Mouse (Mus musculus): ENCODE measurements at regions not wholly inside any gene's neighbourhood (a gene's known extent, or its start where the extent isn't known, plus 50 kb on each side); places are given as distances from the start of the nearest gene placed in this dataset.
A peak's percentile ranks its signal among the peaks of the same experiment; 100 is the strongest.

GRCm38 (mm10) chr2:149467801-149468200, 62.9 kb downstream of the Cst10 start:
- peak in 1 of 2 experiments; percentile 1 for DNase-seq (ENCODE audit: low spot score in 2 of 2)

GRCm38 (mm10) chr2:149472411-149472810, 67.6 kb downstream of the Cst10 start:
- no peak for DNase-seq (ENCODE audit: low spot score in 2 of 2)

GRCm38 (mm10) chr2:149493280-149493988, 88.6 kb downstream of the Cst10 start:
- peak; percentile 52 to 54 for DNase-seq (ENCODE audit: low spot score in 2 of 2)

GRCm38 (mm10) chr2:149512870-149513269, 108.0 kb downstream of the Cst10 start:
- DNase-seq (ENCODE audit: low spot score in 2 of 2) = no peak

- no peak for DNase-seq (ENCODE audit: low spot score in 2 of 2)
Measured at GRCm38 (mm10) chr2:149524424-149524823, 119.6 kb downstream of the Cst10 start.

GRCm38 (mm10) chr2:149542837-149543236, 138.0 kb downstream of the Cst10 start:
- DNase-seq (ENCODE audit: low spot score in 2 of 2) = peak; percentile 9 to 41

GRCm38 (mm10) chr2:149545708-149546107, 140.9 kb downstream of the Cst10 start:
- DNase-seq (ENCODE audit: low spot score in 2 of 2) = no peak

GRCm38 (mm10) chr2:149546639-149547200, 141.9 kb downstream of the Cst10 start:
- no peak for DNase-seq (ENCODE audit: low spot score in 2 of 2)

GRCm38 (mm10) chr2:149555209-149555608, 150.4 kb downstream of the Cst10 start:
- no peak for DNase-seq (ENCODE audit: low spot score in 2 of 2)

GRCm38 (mm10) chr2:149573773-149574172, 168.9 kb downstream of the Cst10 start:
- no peak for DNase-seq (ENCODE audit: low spot score in 2 of 2)

GRCm38 (mm10) chr2:149602581-149602980, 197.7 kb downstream of the Cst10 start:
- no peak for DNase-seq (ENCODE audit: low spot score in 2 of 2)

GRCm38 (mm10) chr2:149613381-149613780, 208.5 kb downstream of the Cst10 start:
- no peak for DNase-seq (ENCODE audit: low spot score in 2 of 2)

GRCm38 (mm10) chr2:149614078-149614939, 209.5 kb downstream of the Cst10 start:
- no peak for DNase-seq (ENCODE audit: low spot score in 2 of 2)

GRCm38 (mm10) chr2:149625626-149626025, 203.4 kb upstream of the Syndig1 start:
- no peak for DNase-seq (ENCODE audit: low spot score in 2 of 2)

- no peak for DNase-seq (ENCODE audit: low spot score in 2 of 2)
Measured at GRCm38 (mm10) chr2:149641207-149641606, 187.8 kb upstream of the Syndig1 start.

GRCm38 (mm10) chr2:149651829-149652228, 177.2 kb upstream of the Syndig1 start:
- DNase-seq (ENCODE audit: low spot score in 2 of 2) = no peak

- no peak for DNase-seq (ENCODE audit: low spot score in 2 of 2)
Measured at GRCm38 (mm10) chr2:149661086-149661485, 167.9 kb upstream of the Syndig1 start.

- peak; percentile 22 to 24 for DNase-seq (ENCODE audit: low spot score in 2 of 2)
Measured at GRCm38 (mm10) chr2:149664377-149664776, 164.6 kb upstream of the Syndig1 start.

GRCm38 (mm10) chr2:149666412-149666811, 162.6 kb upstream of the Syndig1 start:
- peak; percentile 31 to 49 for DNase-seq (ENCODE audit: low spot score in 2 of 2)

- no peak for DNase-seq (ENCODE audit: low spot score in 2 of 2)
Measured at GRCm38 (mm10) chr2:149671870-149672269, 157.1 kb upstream of the Syndig1 start.

GRCm38 (mm10) chr2:149679822-149680459, 149.1 kb upstream of the Syndig1 start:
- peak; percentile 9 to 11 for DNase-seq (ENCODE audit: low spot score in 2 of 2)
